In genomic region chr1:185822241-185822640, GRCm38 (mm10) we compare ENCODE assay signal across 21 mouse cellular contexts.
DNase-seq lines count a peak whose midpoint lies in the region; ATAC-seq lines count a peak whose summit lies in the region.
"Had no signal": no experiment of that assay in that cellular context is flagged by ENCODE, and none has a peak within 500 bp of the region (broad histone marks: within the 10 kb centered on the region; RNA-seq: fewer than 3 reads in every experiment).

No protein-coding gene starts in this region.

- H3K36me3 ChIP-seq in hindbrain, embryonic 12.5 days: no peaks in the 10 kb centered on the region
- H3K36me3 ChIP-seq in hindbrain, embryonic 11.5 days (ENCODE audit: control insufficient read depth, insufficient read depth, low read length): no peaks in the 10 kb centered on the region
- H3K36me3 ChIP-seq: hindbrain, embryonic 15.5 days; neural tube, embryonic 12.5 days had no signal

- peak; percentile 26 for DNase-seq in adrenal gland, adult 2 months
- DNase-seq in adrenal gland, adult 18-20 months (ENCODE audit: low spot score in 2 of 2): no peak
- peak; percentile 56 for DNase-seq in urinary bladder, postnatal 14 days (ENCODE audit: low spot score)
- DNase-seq in urinary bladder, adult 2 months (ENCODE audit: low spot score): no peak
- peak; percentile 61 for DNase-seq in gastrocnemius, postnatal 25 days
- DNase-seq in hindbrain, embryonic 11.5 days (ENCODE audit: low spot score): no peak
- DNase-seq: cerebellum, adult 11-12 months; cerebellum, postnatal 10 days; heart, postnatal 36 days; kidney, adult 8-10 months; kidney, postnatal 10 days; left cerebral cortex, postnatal 4 days; lung, postnatal 4 days; midbrain, embryonic 14.5 days; right cerebral cortex, postnatal 25 days; thymus, adult 2 months; thymus, postnatal 4 days had no signal

- no peaks in the 10 kb centered on the region for H3K4me1 ChIP-seq in hindbrain, embryonic 12.5 days
- H3K4me1 ChIP-seq in hindbrain, embryonic 11.5 days (replicated peaks; ENCODE audit: control insufficient read depth, insufficient read depth, low read length): no peaks in the 10 kb centered on the region

- no peaks in the 10 kb centered on the region for H3K27me3 ChIP-seq in hindbrain, embryonic 12.5 days
- no peaks in the 10 kb centered on the region for H3K27me3 ChIP-seq in hindbrain, embryonic 11.5 days (ENCODE audit: control insufficient read depth, insufficient read depth, low read length)
- H3K27me3 ChIP-seq: hindbrain, embryonic 15.5 days; neural tube, embryonic 12.5 days had no signal

- WGBS in hindbrain, embryonic 12.5 days: 76% methylated on average over 8 of the region's 8 CpGs
- 76% methylated on average over 8 of the region's 8 CpGs for WGBS in hindbrain, embryonic 11.5 days

- H3K4me2 ChIP-seq in hindbrain, embryonic 12.5 days (replicated peaks): no peak overlapping the region
- no peak overlapping the region for H3K4me2 ChIP-seq in hindbrain, embryonic 11.5 days (replicated peaks; ENCODE audit: low read depth, low read length)
- H3K4me2 ChIP-seq: hindbrain, embryonic 15.5 days; neural tube, embryonic 12.5 days had no signal

- no peak overlapping the region for H3K9ac ChIP-seq in hindbrain, embryonic 12.5 days
- H3K9ac ChIP-seq in hindbrain, embryonic 11.5 days (ENCODE audit: low read depth, low read length): no peak overlapping the region
- H3K9ac ChIP-seq: hindbrain, embryonic 15.5 days; neural tube, embryonic 12.5 days had no signal

- H3K27ac ChIP-seq in hindbrain, embryonic 12.5 days: no peak overlapping the region
- H3K27ac ChIP-seq in hindbrain, embryonic 11.5 days (ENCODE audit: low read depth, low read length): no peak overlapping the region
- H3K27ac ChIP-seq: hindbrain, embryonic 15.5 days; left cerebral cortex, adult 2 months; neural tube, embryonic 12.5 days had no signal

- no peak overlapping the region for H3K4me3 ChIP-seq in hindbrain, embryonic 12.5 days
- H3K4me3 ChIP-seq in hindbrain, embryonic 11.5 days (ENCODE audit: low read depth, low read length): no peak overlapping the region
- H3K4me3 ChIP-seq: hindbrain, embryonic 15.5 days; left cerebral cortex, adult 2 months; neural tube, embryonic 12.5 days had no signal

- no peaks in the 10 kb centered on the region for H3K9me3 ChIP-seq in hindbrain, embryonic 12.5 days (replicated peaks)
- H3K9me3 ChIP-seq in hindbrain, embryonic 11.5 days (ENCODE audit: control insufficient read depth, low read length): no peaks in the 10 kb centered on the region
- H3K9me3 ChIP-seq: hindbrain, embryonic 15.5 days; neural tube, embryonic 12.5 days had no signal

- ATAC-seq in hindbrain, embryonic 12.5 days (ENCODE audit: low FRiP score): no peak
- ATAC-seq in hindbrain, embryonic 11.5 days (ENCODE audit: low FRiP score): no peak

Comparison
In these comparisons a context has a peak if more than half of its experiments do, and no peak if none do; other contexts are left out.
1. DNase-seq: peak in adrenal gland, adult 2 months (single experiment), urinary bladder, postnatal 14 days (single experiment) and gastrocnemius, postnatal 25 days (single experiment); none in adrenal gland, adult 18-20 months (0 of 2), urinary bladder, adult 2 months (single experiment) and hindbrain, embryonic 11.5 days (single experiment).